Mouse (Mus musculus) lung, postnatal 0 days (tissue): ENCODE measurements around the gene Cenpn.

Experiments used
- CTCF ChIP-seq: IDR thresholded peaks from 2 replicates; pipeline ENCODE4 v1.5.1; 2016; ENCODE audit warnings: antibody characterized with exemption, mild to moderate bottlenecking
- EP300 ChIP-seq: IDR thresholded peaks from 2 replicates; pipeline ENCODE4 v1.6.1; 2016; ENCODE audit warnings: antibody characterized with exemption, mild to moderate bottlenecking, control low read depth

GRCm38 (mm10) chr8:116975606-116976005, 54.1 kb downstream of the Cenpn start:
- TF ChIP-seq CTCF (no peak), EP300 (no peak)
